Mouse (Mus musculus) intestine, postnatal 0 days (tissue): Measurements from ENCODE around the gene Ltbp3. TPM values are rescaled to one million over a fixed set of nuclear protein-coding genes. Genes with fewer than 3 reads are reported as not detected.
"Not testable (repeated sequence)": the region's sequence is repeated elsewhere in the genome, so short reads cannot be mapped to it uniquely, and the experiment has no call there.

Source experiments
- ATAC-seq: fragments of 200-750 bp; cut with Nextera tagmentation; 2 replicates; pipeline ENCODE4 v1.8.0; 2017; ENCODE audit warnings: mild to moderate bottlenecking, moderate TSS enrichment, moderate library complexity
- H3K27ac ChIP-seq: fragments of 300-500 bp; sonication (generic); 2 replicates; pipeline ENCODE4 v1.5.1; 2014; ENCODE audit warnings: mild to moderate bottlenecking, low read depth, low read length, moderate library complexity
- H3K27me3 ChIP-seq: fragments of 300-500 bp; sonication (generic); replicated peaks from 2 replicates; pipeline ENCODE4 v1.6.1; 2014; ENCODE audit warnings: low read length, mixed read lengths; ENCODE audit not compliant: control insufficient read depth, insufficient read depth
- H3K36me3 ChIP-seq: fragments of 300-500 bp; sonication (generic); 2 replicates; pipeline ENCODE4 v1.6.1; 2014; ENCODE audit warnings: mild to moderate bottlenecking, moderate library complexity; ENCODE audit not compliant: control insufficient read depth, insufficient read depth
- H3K4me1 ChIP-seq: fragments of 300-500 bp; sonication (generic); replicated peaks from 2 replicates; pipeline ENCODE4 v1.6.1; 2014; ENCODE audit warnings: antibody characterized with exemption, low read length, mixed read lengths; ENCODE audit not compliant: control insufficient read depth, insufficient read depth
- H3K4me2 ChIP-seq: fragments of 300-500 bp; sonication (generic); replicated peaks from 2 replicates; pipeline ENCODE4 v1.6.1; 2014; ENCODE audit warnings: low read depth, mild to moderate bottlenecking, moderate library complexity
- H3K4me3 ChIP-seq: fragments of 300-500 bp; sonication (generic); 2 replicates; pipeline ENCODE4 v1.5.1; 2014; ENCODE audit warnings: low read depth, low read length
- H3K9ac ChIP-seq: fragments of 300-500 bp; sonication (generic); 2 replicates; pipeline ENCODE4 v1.6.1; 2014; ENCODE audit warnings: mild to moderate bottlenecking, low read depth, low read length
- H3K9me3 ChIP-seq: fragments of 300-500 bp; sonication (generic); 2 replicates; pipeline ENCODE4 v1.6.1; 2016; ENCODE audit warnings: mixed run types; ENCODE audit not compliant: control insufficient read depth
- CTCF ChIP-seq: sonication (generic); IDR thresholded peaks from 2 replicates; pipeline ENCODE4 v1.5.1; 2016; ENCODE audit warnings: low read depth, mild to moderate bottlenecking, control low read depth, antibody characterized with exemption, moderate library complexity
- WGBS: fragments of 180-500 bp; shearing (Covaris S2); extraction: QIAGEN DNeasy Blood & Tissue Kit; methylation state at CpG from one replicate; pipeline ENCODE4 v1.1.7; 2014; 5-methylcytosine and 5-hydroxymethylcytosine counted together
- polyA plus RNA-seq: library from polyadenylated mRNA; unstranded; fragments of >200 nt; fragmentation: Nextera tagmentation; extraction: Ambion mirVana; gene quantifications from 2 replicates; pipeline ENCODE4 v1.2.1, GENCODE M21; 2015

The Ltbp3 gene
- polyA plus RNA-seq, 1 experiment from 2014 or later, result 11.9 TPM

DNA sequence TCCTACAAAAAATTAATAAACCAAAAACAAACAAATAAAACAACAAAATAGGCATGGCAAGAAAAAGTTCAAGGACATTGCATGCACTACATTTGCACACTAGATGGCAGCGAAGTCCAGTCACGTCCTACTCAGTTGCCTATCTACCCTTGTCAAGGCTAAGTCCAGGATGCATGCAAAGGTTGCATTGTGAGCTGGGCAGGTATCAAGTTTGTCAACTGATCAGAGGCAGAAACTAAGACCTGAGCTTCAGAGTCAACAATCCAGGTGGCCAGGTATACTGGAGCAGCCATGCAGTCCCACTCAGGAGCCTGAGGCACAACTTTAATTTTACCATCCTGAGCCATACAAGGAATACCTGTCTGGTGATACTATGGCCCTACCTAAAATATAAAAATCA is 52.4 kb downstream of the Ltbp3 start:
- Histone ChIP-seq H3K36me3 (peaks cover 34% of the 10 kb centered on the region), H3K27me3 (no peaks in the 10 kb centered on the region), H3K4me3 (no peak overlapping the region), H3K27ac (no peak overlapping the region; the same call in 1 of the 2 replicates), H3K9me3 (no peaks in the 10 kb centered on the region), H3K4me1 (0 out of 2 replicates have a peak, but pooled peaks cover 2% of the 10 kb centered on the region), H3K9ac (no peak overlapping the region), H3K4me2 (no peak overlapping the region)
- TF ChIP-seq CTCF, result peak; percentile 93
- 6% methylated on average over 2 of the region's 2 CpGs for WGBS
- ATAC-seq, result peak; percentile 58

DNA sequence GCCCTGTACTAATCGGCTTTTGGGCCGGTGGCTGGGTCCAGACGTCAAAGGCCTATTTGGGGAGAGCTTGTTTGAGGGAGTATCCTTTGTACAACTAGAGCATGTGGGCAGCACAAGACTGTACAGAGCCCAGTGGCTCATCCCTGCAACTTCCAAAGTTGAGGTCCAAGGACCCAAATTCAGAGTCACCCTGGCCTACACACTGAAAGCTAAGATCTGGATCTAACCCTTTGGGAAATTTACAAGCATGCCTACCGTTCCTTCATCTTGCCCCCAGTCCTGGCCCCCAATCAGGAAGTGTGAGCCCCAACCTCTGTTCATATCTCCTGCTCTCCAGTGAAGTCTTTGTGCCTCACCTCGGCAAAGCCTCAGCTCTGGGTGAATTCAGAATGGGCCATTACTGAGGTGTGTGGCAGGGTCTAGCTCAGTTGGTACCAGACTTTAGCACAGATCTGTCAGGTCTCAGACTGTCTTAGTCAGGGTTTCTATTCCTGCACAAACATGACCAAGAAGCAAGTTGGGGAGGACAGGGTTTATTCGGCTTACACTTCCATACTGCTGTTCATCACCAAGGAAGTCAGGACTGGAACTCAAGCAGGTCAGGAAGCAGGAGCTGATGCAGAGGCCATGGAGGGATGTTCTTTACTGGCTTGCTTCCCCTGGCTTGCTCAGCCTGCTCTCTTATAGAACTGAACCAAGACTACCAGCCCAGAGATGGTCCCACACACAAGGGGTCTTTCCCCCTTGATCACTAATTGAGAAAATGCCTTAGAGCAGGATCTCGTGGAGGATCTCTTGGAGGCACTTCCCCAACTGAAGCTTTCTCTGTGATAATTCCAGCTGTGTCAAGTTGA is 53.4 kb downstream of the Ltbp3 start:
- H3K9me3 ChIP-seq, ATAC-seq, H3K4me1 ChIP-seq, H3K9ac ChIP-seq, H3K4me2 ChIP-seq, H3K27me3 ChIP-seq, H3K4me3 ChIP-seq: not testable (repeated sequence)
- peak overlapping the region; percentile 54 for H3K27ac ChIP-seq
- peaks cover 39% of the 10 kb centered on the region for H3K36me3 ChIP-seq
- 14% methylated on average over 7 of the region's 7 CpGs for WGBS

DNA sequence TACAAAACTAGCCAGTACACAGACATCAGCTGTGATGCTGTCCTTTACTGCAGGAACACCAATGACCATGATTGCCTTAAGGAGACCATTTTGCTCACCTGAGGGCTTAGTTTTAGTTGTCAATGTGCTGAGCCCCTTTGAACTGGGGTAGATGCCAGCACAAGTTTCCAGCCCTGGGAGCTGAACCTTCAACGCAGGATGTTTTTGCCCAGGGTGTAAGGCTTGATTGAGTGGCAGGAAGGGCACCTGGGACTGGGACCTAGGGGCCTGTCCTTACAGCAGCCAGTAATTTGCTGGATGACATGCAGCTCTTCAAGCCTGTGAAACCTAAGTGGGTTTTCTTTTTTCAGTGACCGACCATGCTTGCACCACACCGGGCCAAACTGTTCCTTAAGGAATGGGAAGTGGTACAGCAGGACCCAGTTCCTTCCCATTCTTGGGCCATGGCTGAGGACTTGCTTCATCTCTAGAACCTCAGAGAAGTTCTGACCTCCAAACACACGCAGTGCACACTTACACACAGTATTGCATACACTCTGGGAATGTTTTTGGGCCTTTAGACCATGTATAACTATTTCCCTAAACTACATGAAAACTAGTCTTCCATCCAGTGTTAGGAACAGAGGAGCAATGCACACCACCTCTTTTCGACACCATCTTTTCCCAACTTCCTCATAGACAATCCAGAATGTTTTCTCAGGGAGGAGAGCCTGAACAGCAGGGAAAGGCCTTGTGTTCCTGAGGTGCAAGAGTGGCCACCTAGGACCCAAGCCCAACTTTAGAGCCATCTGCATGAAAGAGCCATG is 54.3 kb downstream of the Ltbp3 start:
- Histone ChIP-seq H3K9me3 (no peaks in the 10 kb centered on the region), H3K27ac (peak overlapping the region; percentile 54), H3K9ac (0 out of 2 replicates have a peak overlapping the region, but pooled peaks have one; percentile 11), H3K4me2 (no peak overlapping the region; the same call in 1 of the 2 replicates), H3K27me3 (no peaks in the 10 kb centered on the region), H3K36me3 (peaks cover 40% of the 10 kb centered on the region), H3K4me1 (0 out of 2 replicates have a peak, but pooled peaks cover 2% of the 10 kb centered on the region), H3K4me3 (no peak overlapping the region)
- peak; percentile 10 for ATAC-seq
- WGBS, result 29% methylated on average over 5 of the region's 5 CpGs
- no peak for TF ChIP-seq CTCF

DNA sequence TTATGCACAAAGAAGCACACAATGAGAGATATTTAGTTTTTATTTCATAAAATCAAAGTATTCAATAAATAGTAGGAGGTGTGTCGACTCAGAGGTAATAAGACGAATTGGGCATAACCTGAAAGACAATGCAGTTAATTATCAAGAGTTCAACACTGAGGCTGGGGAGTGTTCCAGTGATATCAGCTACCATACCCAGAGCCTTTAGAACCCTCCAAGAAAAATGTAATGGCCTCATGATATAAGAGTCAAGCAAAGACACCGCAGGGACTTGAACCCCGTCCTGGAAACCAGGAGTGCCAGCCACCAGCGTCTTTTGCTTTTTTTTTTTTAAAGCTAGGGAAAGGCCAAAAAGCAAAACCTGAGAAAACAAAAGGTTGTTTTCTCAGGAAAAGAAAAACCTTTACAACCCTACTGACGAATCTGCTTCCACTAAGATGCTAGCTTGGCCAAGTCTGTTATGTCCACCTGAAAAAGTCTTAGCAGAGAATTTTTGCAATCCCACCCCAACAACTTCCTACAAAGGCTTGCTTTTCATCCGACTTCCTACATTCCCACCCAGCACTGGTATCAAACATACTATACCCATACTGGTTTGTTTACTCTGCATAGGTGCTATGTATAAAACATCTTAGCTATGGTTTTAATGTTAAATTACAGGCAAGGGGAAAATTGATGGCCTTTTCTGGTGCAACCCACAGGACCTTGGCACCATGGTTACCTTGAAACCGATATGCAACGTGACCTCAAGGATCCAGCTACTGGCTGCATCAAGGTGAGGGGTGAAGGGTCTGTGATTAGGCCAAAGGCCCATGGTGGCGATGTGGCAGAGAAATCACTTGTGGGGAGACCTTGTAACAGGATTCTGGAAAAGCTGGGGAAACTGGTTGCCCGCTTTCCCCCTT is 55.2 kb downstream of the Ltbp3 start:
- Histone ChIP-seq H3K4me2 (peak overlapping the region; percentile 86), H3K27me3 (no peaks in the 10 kb centered on the region), H3K9me3 (no peaks in the 10 kb centered on the region), H3K4me1 (0 out of 2 replicates have a peak, but pooled peaks cover 2% of the 10 kb centered on the region), H3K9ac (peak overlapping the region; percentile 51; the same call in 1 of the 2 replicates), H3K36me3 (peaks cover 40% of the 10 kb centered on the region), H3K27ac (peak overlapping the region; percentile 46), H3K4me3 (peak overlapping the region; percentile 82)
- no peak for TF ChIP-seq CTCF
- WGBS, result 42% methylated on average over 11 of the region's 11 CpGs
- no peak for ATAC-seq

DNA sequence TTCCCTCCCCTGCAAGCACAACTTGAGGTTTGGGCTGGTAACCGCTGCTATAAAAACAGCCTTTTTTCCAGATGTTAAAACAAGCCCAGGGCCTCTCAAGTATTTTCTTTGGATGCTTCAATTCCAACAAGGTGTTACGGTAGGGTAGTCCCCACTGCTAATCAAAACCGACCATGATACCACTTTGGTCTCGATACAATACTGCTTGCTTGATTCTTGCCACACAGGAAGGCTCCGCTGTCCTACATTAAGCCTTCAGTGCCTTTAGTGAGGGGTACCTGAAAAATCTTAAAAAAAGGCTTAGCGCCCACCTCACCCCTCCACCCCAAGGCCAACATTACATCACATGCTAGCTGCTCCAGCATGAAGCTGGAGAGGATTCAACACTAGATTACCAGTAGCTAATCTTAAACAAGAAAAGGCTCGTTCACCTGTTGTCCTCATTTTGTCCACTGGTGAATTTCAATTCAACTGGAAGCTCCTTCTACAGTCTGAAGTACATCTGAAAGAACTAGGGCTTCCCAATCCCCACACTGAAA is 55.9 kb downstream of the Ltbp3 start:
- no peak for ATAC-seq
- WGBS, result 43% methylated on average over 7 of the region's 7 CpGs
- Histone ChIP-seq H3K36me3 (peaks cover 40% of the 10 kb centered on the region), H3K27me3 (no peaks in the 10 kb centered on the region), H3K9me3 (no peaks in the 10 kb centered on the region), H3K4me2 (peak overlapping the region; percentile 86), H3K27ac (peak overlapping the region; percentile 46), H3K4me3 (peak overlapping the region; percentile 82), H3K4me1 (0 out of 2 replicates have a peak, but pooled peaks cover 2% of the 10 kb centered on the region), H3K9ac (peak overlapping the region; percentile 51)
- no peak for TF ChIP-seq CTCF
